Mouse (Mus musculus): ENCODE data around the gene Plppr2. TPM values are rescaled to one million over a fixed set of nuclear protein-coding genes. Genes with fewer than 3 reads are reported as not detected.

The Plppr2 gene
- polyA plus RNA-seq, 1 experiment = 3.1 TPM

DNA sequence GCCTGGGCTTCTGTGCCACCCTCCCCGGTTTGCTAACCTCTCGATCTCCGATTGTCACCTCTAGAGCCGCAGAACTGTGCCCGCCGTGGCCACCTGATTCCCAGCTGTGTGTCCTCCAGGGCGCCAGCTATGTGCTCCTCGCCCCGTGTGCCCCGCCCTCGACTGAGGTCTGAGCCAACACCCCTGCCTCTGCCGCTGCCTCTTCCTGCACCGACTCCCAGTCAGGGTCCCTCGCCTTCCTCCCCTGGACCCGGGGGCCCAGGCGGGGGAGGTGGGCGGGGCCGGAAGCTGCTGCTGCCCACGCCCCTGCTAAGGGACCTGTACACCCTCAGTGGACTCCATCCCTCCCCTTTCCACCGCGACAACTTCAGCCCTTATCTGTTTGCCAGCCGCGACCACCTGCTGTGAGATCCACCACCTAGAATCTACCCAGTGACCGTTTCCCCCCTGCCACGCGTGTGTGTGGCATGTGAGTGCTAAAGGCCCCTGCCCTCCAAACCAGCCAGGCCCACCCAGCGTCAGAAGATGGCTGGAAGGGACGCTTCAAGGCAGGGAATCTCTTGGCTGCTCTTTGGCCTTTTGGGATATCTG is 10.8 kb downstream of the Plppr2 start:
- TF ChIP-seq GATA1 (IDR thresholded peaks at IDR 0.05; ENCODE audit: borderline replicate concordance, low read length) = no peak
- TF ChIP-seq FLI1 (IDR thresholded peaks at IDR 0.05; ENCODE audit: low read length) = no peak
- Histone ChIP-seq H3K36me3 (replicated peaks; ENCODE audit: low read length) (no peaks in the 10 kb centered on the region), H3K4me1 (peaks cover 15% of the 10 kb centered on the region), H3K4me3 (replicated peaks) (peak overlapping the region; percentile 81), H3K9me3 (peaks cover 22% of the 10 kb centered on the region), H3K27me3 (replicated peaks) (peaks cover 50% of the 10 kb centered on the region)

DNA sequence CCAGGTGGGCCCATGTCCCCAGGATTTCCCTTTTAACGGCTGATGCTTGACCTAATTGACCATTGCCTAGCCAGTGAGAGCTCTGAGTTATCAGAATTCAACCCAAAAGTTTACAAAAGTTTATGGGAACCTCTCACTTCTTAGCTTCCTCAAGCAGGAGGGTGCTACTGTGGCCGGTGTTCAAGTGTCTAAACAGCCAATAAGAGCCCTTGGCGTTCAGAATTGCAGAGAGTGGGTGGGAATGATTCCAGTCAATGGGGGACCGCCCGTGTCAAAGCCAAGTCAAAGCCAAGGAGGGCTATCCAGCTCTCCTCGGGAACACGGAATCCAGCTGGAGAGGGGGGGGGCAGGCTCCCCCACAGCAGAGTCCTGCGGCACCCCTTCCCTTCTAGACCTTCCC is 11.3 kb downstream of the Plppr2 start:
- H3K4me1 ChIP-seq = peaks cover 15% of the 10 kb centered on the region
- peaks cover 22% of the 10 kb centered on the region for H3K9me3 ChIP-seq
- peaks cover 50% of the 10 kb centered on the region for H3K27me3 ChIP-seq (replicated peaks)
- TF ChIP-seq GATA1 (IDR thresholded peaks at IDR 0.05; ENCODE audit: borderline replicate concordance, low read length) (no peak), FLI1 (IDR thresholded peaks at IDR 0.05; ENCODE audit: low read length) (no peak)
- no peaks in the 10 kb centered on the region for H3K36me3 ChIP-seq (replicated peaks; ENCODE audit: low read length)
- no peak overlapping the region for H3K4me3 ChIP-seq (replicated peaks)

GRCm38 (mm10) chr9:21948790-21949189 is 12.0 kb downstream of the Plppr2 start:
- peaks cover 44% of the 10 kb centered on the region for H3K27me3 ChIP-seq (replicated peaks)
- no peak overlapping the region for H3K4me3 ChIP-seq (replicated peaks)
- H3K4me1 ChIP-seq = peaks cover 18% of the 10 kb centered on the region
- peaks cover 16% of the 10 kb centered on the region for H3K9me3 ChIP-seq
- TF ChIP-seq FLI1 (IDR thresholded peaks at IDR 0.05; ENCODE audit: low read length) = no peak
- no peak for TF ChIP-seq GATA1 (IDR thresholded peaks at IDR 0.05; ENCODE audit: borderline replicate concordance, low read length)
- H3K36me3 ChIP-seq (replicated peaks; ENCODE audit: low read length) = no peaks in the 10 kb centered on the region

- H3K36me3 ChIP-seq (replicated peaks; ENCODE audit: low read length) = no peaks in the 10 kb centered on the region
- H3K27me3 ChIP-seq (replicated peaks) = peaks cover 32% of the 10 kb centered on the region
- H3K9me3 ChIP-seq = peaks cover 10% of the 10 kb centered on the region
- no peak overlapping the region for H3K4me3 ChIP-seq (replicated peaks)
- H3K4me1 ChIP-seq = peaks cover 21% of the 10 kb centered on the region
- TF ChIP-seq FLI1 (IDR thresholded peaks at IDR 0.05; ENCODE audit: low read length) (no peak), GATA1 (IDR thresholded peaks at IDR 0.05; ENCODE audit: borderline replicate concordance, low read length) (no peak)
Measured at GRCm38 (mm10) chr9:21950322-21950721, 13.5 kb downstream of the Plppr2 start.

GRCm38 (mm10) chr9:21951977-21952376 is 15.1 kb downstream of the Plppr2 start:
- Histone ChIP-seq H3K4me3 (replicated peaks) (no peak overlapping the region), H3K9me3 (peaks cover 10% of the 10 kb centered on the region), H3K36me3 (replicated peaks; ENCODE audit: low read length) (no peaks in the 10 kb centered on the region), H3K27me3 (replicated peaks) (peaks cover 23% of the 10 kb centered on the region), H3K4me1 (peaks cover 30% of the 10 kb centered on the region)
- no peak for TF ChIP-seq FLI1 (IDR thresholded peaks at IDR 0.05; ENCODE audit: low read length)
- no peak for TF ChIP-seq GATA1 (IDR thresholded peaks at IDR 0.05; ENCODE audit: borderline replicate concordance, low read length)

GRCm38 (mm10) chr9:21953600-21953999 is 16.8 kb downstream of the Plppr2 start:
- TF ChIP-seq FLI1 (IDR thresholded peaks at IDR 0.05; ENCODE audit: low read length) (no peak), GATA1 (IDR thresholded peaks at IDR 0.05; ENCODE audit: borderline replicate concordance, low read length) (no peak)

GRCm38 (mm10) chr9:21954635-21955034 is 17.8 kb downstream of the Plppr2 start:
- H3K36me3 ChIP-seq (replicated peaks; ENCODE audit: low read length) = peaks cover 19% of the 10 kb centered on the region
- peaks cover 48% of the 10 kb centered on the region for H3K4me1 ChIP-seq
- TF ChIP-seq FLI1 (IDR thresholded peaks at IDR 0.05; ENCODE audit: low read length) (no peak), GATA1 (IDR thresholded peaks at IDR 0.05; ENCODE audit: borderline replicate concordance, low read length) (no peak)
- H3K27me3 ChIP-seq (replicated peaks) = no peaks in the 10 kb centered on the region
- peaks cover 10% of the 10 kb centered on the region for H3K9me3 ChIP-seq
- H3K4me3 ChIP-seq (replicated peaks) = no peak overlapping the region

More at GRCm38 (mm10) chr9:21953600-21953999, 16.8 kb downstream of the Plppr2 start:
- Histone ChIP-seq H3K9me3 (peaks cover 10% of the 10 kb centered on the region), H3K4me1 (peaks cover 38% of the 10 kb centered on the region), H3K4me3 (replicated peaks) (peak overlapping the region; percentile 64), H3K36me3 (replicated peaks; ENCODE audit: low read length) (peaks cover 9% of the 10 kb centered on the region), H3K27me3 (replicated peaks) (peaks cover 8% of the 10 kb centered on the region)

- TF ChIP-seq GATA1 (IDR thresholded peaks at IDR 0.05; ENCODE audit: borderline replicate concordance, low read length) = no peak
- no peak for TF ChIP-seq FLI1 (IDR thresholded peaks at IDR 0.05; ENCODE audit: low read length)
- H3K27me3 ChIP-seq (replicated peaks) = no peaks in the 10 kb centered on the region
- peaks cover 25% of the 10 kb centered on the region for H3K36me3 ChIP-seq (replicated peaks; ENCODE audit: low read length)
- peak overlapping the region; percentile 95 for H3K4me3 ChIP-seq (replicated peaks)
- peaks cover 10% of the 10 kb centered on the region for H3K9me3 ChIP-seq
- H3K4me1 ChIP-seq = peaks cover 51% of the 10 kb centered on the region
Measured at GRCm38 (mm10) chr9:21955225-21955569, 18.4 kb downstream of the Plppr2 start.

DNA sequence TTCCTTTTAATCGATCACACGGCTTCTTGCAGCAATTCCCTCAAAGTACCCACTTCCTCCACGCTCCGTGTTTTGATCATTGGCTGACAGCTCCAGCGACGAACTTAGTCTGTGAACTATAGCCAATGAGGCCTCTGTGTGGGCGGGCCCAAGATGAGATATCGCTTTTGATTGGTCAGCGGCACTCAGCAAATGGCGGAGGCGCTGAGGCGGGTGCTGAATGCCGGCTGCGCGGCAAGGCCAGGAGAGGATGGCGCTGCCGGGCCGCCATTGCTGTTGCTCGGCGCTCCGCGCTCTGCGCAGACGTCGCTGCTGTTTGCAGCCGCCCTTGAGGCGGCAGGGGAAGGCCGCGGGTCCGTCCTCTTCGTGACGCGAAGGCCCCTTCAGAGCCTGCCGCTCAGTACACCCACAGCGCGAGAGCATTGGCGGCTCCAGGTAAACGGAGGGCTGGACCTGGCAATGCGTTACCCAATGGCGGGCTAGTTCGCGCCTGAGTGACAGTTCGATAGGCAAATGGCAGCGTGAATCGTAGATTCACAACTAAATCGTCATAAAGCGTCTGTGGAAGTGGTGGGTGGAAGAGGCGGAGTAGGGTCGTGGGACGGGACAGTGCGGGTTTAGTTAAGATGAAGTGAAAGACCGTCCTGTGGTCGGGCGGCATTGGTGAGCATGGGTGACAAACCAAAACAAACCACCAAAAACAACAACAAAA is 18.9 kb downstream of the Plppr2 start, which contains the start of gene Swsap1:
TSS of gene Swsap1 (plus strand) at position 186 of the 712 bp plus-strand sequence.
- Histone ChIP-seq H3K9me3 (peaks cover 10% of the 10 kb centered on the region), H3K36me3 (replicated peaks; ENCODE audit: low read length) (peaks cover 30% of the 10 kb centered on the region), H3K4me3 (replicated peaks) (peak within 1 kb of the TSS; percentile 95), H3K27me3 (replicated peaks) (no peaks in the 10 kb centered on the region), H3K4me1 (peaks cover 56% of the 10 kb centered on the region)
- TF ChIP-seq GATA1 (IDR thresholded peaks at IDR 0.05; ENCODE audit: borderline replicate concordance, low read length) (no peak), FLI1 (IDR thresholded peaks at IDR 0.05; ENCODE audit: low read length) (no peak)

- H3K4me3 ChIP-seq (replicated peaks) = peak overlapping the region; percentile 62
- H3K4me1 ChIP-seq = peaks cover 78% of the 10 kb centered on the region
- H3K36me3 ChIP-seq (replicated peaks; ENCODE audit: low read length) = peaks cover 41% of the 10 kb centered on the region
- TF ChIP-seq FLI1 (IDR thresholded peaks at IDR 0.05; ENCODE audit: low read length) (no peak), GATA1 (IDR thresholded peaks at IDR 0.05; ENCODE audit: borderline replicate concordance, low read length) (no peak)
- no peaks in the 10 kb centered on the region for H3K27me3 ChIP-seq (replicated peaks)
- H3K9me3 ChIP-seq = no peaks in the 10 kb centered on the region
Measured at GRCm38 (mm10) chr9:21958372-21958771, 21.5 kb downstream of the Plppr2 start.

Measured in megakaryocyte, embryonic 14.5 days (primary cell).